Mouse (Mus musculus): ENCODE data around the gene Zfp85.
A peak's percentile ranks its signal among the peaks of the same experiment; 100 is the strongest.
"Not testable (repeated sequence)": the region's sequence is repeated elsewhere in the genome, so short reads cannot be mapped to it uniquely, and the experiment has no call there.

Zfp85 gene

GRCm38 (mm10) chr13:67754333-67755306 lies at the start of gene Zfp85:
Gene Zfp85, minus strand, starts transcription at chr13:67755228.
- DNase-seq (ENCODE audit: low read depth, low spot score): peak; percentile 65

DNA sequence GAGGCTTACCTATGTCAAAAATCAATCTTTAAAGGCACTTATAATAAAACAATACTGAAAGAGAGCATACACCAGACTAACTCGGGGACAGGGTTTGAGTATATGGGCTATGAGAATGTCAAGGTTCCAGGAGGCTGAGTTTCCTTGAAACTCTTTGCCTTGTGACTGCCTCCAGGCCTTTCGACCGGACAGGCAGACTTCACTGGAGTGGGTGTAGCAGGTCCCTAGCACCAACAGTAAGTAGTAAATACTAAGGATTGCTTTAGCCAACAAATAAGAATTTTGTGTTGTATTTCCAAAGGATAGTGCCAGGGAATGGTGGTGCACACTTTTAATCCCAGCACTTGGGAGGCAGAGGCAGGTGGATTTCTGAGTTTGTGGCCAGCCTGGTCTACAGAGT lies 44.1 kb upstream of the Zfp85 start:
- DNase-seq (ENCODE audit: low read depth, low spot score): not testable (repeated sequence)

GRCm38 (mm10) chr13:67798618-67799017 lies 43.6 kb upstream of the Zfp85 start:
- DNase-seq (ENCODE audit: low read depth, low spot score): no peak

DNA sequence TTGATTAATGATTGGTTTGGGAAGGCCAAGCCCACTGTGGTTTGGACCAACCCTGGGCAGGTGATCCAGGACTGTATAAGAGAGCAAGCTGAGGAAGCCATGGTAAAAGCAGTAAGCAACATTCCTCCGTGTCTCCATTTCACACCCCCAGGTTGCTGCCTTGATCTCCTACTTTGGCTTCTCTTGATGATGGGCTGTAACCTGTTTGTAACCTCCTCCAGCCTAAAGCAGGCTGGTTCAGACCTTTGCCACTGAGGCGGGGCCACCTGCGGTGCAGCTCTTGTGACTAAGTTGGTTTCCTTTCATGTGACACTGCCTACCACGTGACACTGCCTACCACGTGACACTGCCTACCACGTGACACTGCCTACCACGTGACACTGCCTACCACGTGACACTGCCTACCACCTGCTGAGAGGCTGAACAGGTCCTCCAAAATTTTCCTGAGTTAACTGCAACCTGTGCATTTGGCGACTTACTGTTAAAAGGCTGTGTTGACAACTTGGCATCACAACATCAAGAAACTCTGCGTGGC lies 37.0 kb upstream of the Zfp85 start:
- DNase-seq (ENCODE audit: low read depth, low spot score): no peak

- peak; percentile 68 for DNase-seq (ENCODE audit: low read depth, low spot score)
Measured at GRCm38 (mm10) chr13:67779265-67780221, 24.5 kb upstream of the Zfp85 start, which contains the start of gene Zfp493. Gene Zfp493, plus strand, starts transcription at chr13:67779693.

GRCm38 (mm10) chr13:67763031-67763768 lies 8.2 kb upstream of the Zfp85 start:
- no peak for DNase-seq (ENCODE audit: low read depth, low spot score)

DNA sequence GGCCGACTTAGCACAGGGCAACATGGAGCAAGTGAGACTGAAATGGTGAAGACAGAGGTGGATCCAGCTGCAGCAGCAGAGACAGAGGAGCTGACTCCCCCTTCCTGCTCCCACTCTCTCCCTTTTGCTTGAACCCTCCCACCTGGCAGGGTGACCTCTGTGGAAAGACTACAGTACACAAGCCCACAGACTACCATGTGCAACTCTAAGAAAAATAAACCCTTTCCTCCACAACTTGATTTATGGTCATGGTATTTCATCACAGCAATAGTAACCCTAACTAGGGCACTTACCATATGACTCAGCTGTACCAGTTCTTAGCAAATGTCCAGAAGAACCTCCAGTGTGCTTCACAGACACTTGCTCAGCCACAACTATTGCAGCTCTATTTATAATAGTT lies 4.9 kb upstream of the Zfp85 start:
- no peak for DNase-seq (ENCODE audit: low read depth, low spot score)

DNA sequence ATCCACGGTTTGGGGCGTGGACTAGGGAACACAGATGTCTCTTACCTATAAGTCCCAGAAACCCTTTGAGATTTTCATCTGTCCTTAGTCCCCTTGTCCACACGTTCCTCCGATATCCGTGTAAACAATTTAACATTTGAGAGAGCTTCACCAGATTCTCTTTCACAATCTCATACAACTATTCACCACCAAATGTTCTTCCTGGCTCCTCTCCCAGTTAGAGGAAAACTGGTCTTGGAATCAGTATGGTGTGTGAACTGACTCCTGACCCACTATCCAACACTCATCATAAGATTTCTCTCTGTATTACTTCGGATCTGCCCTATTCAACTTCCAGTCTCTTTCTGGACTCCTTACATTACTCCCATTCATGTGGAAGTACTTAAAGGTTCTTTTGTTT lies 733 bp upstream of the Zfp85 start:
- no peak for DNase-seq (ENCODE audit: low read depth, low spot score)

GRCm38 (mm10) chr13:67743896-67744295 lies 11.1 kb downstream of the Zfp85 start:
- no peak for DNase-seq (ENCODE audit: low read depth, low spot score)

GRCm38 (mm10) chr13:67742941-67743340 lies 12.1 kb downstream of the Zfp85 start:
- DNase-seq (ENCODE audit: low read depth, low spot score): no peak

DNA sequence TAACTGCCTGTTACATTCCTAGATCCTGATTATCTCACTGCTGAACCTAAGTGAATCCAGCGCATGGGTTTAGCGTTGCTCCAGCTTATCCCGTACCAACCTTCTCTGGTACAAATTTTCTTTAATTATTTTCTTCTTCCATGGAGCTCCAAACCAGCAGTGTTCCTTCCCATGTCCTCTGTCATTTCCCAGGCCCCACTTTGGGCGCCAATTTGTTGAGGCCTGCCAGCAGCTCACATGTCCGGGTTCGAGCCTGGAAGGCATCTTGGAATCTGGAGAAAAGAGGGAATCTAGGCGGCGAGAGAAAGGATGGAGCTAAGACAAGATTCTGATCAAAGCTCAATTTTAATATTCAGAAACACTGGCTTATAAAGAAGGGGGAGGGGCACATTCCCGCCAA lies 20.6 kb downstream of the Zfp85 start:
- not testable (repeated sequence) for DNase-seq (ENCODE audit: low read depth, low spot score)

DNA sequence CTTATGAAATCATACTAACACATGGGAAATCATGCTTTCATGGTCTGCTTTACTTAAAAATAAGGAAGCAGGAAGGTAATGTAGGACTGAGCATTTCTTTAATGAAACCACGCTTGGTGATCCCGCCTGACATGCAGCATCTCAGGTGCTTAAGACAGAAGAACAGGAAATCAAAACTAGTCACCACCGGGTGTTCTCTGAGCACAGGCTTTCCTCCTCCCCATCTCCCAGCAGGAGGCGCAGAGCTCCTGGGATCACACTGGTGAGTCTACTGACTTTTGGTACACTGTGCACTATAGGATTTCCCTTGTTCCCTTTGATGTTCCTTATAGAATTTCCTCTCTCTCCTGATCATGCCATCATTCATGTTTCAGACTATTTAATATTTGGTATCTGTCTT lies 25.6 kb downstream of the Zfp85 start:
- not testable (repeated sequence) for DNase-seq (ENCODE audit: low read depth, low spot score)

- no peak for DNase-seq (ENCODE audit: low read depth, low spot score)
Measured at GRCm38 (mm10) chr13:67728641-67729318, 26.2 kb downstream of the Zfp85 start, which contains the start of gene Zfp65. Gene Zfp65, minus strand, starts transcription at chr13:67729173.

DNA sequence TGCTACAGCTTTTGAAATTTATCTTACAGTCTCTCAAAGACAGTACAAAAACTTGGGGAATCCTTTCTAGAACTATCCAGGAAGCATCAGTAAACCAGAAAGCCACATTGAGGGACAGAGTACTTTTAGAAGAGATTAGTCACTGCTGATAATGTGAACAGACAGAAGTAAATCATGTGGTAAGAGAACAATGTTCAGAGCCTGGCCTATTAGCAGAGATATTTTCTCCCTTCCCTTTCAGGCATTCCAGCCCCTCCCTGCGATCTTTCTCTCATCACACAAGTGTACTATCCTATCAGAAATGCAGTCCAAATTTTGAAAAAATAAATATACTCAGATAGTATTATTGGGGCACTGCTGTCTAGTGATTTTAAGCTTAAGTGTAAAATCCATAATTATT lies 26.9 kb downstream of the Zfp85 start:
- DNase-seq (ENCODE audit: low read depth, low spot score): no peak

GRCm38 (mm10) chr13:67725331-67725730 lies 29.7 kb downstream of the Zfp85 start:
- DNase-seq (ENCODE audit: low read depth, low spot score): not testable (repeated sequence)

- peak; percentile 77 for DNase-seq (ENCODE audit: low read depth, low spot score)
Measured at GRCm38 (mm10) chr13:67723848-67724479, 31.1 kb downstream of the Zfp85 start.
